Mouse (Mus musculus) urinary bladder, adult 18-20 months (tissue): Measurements from ENCODE around the gene Crbn.

Experiments
- DNase-seq, 2 experiments: peaks; one replicate each; pipeline ENCODE4 v3.0.0; 2022; ENCODE audit warnings: low spot score in 2 of 2, mixed read lengths in 2 of 2

The Crbn gene

GRCm38 (mm10) chr6:106765892-106766291, 34.0 kb downstream of the Crbn start:
- DNase-seq, result no peak

DNA sequence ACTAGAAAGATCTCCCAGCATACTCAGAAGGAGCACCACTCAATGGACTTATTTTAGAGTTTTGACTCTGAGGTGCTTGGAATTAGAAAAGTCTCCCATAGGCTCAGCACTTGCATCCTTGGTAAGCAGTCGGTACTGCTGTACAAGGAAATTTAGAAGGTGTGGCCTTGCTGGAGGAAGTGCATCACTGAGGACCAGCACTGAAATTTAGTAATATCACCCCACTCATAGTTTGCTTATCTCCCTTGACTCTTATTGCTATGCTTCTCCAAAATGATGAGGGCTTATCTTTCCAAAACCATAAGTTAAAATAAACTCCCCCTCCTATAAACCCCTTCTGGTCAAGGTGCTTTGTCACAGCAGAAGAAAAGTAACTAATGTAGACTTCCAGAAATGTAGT, 38.4 kb downstream of the Crbn start:
- DNase-seq, result no peak

DNA sequence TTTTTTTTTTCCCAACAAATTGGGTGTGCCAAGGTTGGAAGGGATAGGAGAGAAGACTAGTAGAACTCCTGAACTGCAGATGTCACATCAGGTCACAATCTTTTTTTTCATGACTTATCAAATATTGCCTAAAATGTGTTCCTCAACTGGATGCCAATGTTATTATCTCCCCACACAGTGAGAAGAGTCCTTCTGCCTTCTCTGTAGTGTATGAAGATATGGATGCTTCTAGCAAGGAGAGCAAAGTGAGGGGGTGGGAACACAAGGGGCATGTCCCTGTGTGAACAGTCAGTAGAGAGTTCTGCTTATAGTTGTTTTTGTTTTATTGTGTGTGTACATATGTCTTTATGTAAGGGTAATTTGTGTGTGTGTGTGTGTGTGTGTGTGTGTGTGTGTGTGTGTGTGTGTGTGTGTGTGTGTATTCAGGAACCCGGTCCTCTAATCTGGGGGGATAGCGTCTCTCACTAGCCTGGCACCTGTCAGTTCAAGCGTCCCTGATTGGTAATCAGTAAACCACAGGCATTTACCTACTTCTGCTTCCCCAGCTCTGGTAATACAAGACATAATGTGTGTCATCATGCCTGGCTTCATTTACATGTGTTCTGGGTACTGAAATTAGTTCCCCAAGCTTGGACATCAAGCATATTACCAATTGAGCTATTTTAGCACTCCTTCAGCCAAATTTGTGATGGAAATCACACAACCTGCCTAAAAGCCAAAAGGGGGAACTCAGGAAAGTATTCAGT, 39.2 kb downstream of the Crbn start:
- DNase-seq, result no peak

DNA sequence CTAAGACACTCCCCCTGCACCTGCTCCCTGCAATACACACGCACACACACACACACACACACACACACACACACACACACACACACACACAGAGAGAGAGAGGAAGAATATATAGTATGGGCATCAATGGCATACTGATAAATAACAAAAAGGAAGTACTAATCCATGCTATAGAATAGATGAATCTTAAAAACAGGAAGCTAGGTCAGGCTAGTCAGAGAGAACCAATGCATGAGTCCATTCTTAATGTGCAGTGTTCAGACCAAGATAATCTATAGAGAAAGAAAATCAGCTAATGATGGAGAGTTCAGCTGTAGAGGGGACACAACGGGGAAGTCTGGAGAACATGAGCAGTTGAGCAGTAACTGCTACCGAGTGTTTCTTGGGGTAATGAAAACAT, 41.6 kb downstream of the Crbn start:
- DNase-seq, result no peak

GRCm38 (mm10) chr6:106750291-106750690, 49.6 kb downstream of the Crbn start:
- no peak for DNase-seq

GRCm38 (mm10) chr6:106748887-106749388, 50.9 kb downstream of the Crbn start, which contains the start of gene Il5ra:
TSS of gene Il5ra (minus strand) at chr6:106749037.
- DNase-seq, result no peak

DNA sequence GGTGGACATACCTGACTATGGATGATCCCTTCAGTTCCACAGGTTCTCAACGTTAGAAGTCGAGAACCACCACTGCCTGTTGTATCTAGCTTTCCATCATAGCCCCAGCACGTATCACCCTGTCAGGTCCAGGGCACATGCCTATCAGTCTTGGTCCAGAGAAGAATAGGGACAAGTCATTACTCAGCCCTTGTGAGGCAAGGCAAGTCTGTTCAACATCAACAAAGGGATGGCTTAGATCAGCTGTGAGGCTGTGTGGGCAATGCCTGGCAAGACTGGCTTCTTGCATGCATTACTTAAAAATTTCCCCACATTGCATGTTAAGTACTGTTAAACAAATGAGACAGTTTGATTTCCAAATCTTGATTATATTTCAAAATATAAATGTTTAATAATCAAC, 52.1 kb downstream of the Crbn start:
- no peak for DNase-seq

DNA sequence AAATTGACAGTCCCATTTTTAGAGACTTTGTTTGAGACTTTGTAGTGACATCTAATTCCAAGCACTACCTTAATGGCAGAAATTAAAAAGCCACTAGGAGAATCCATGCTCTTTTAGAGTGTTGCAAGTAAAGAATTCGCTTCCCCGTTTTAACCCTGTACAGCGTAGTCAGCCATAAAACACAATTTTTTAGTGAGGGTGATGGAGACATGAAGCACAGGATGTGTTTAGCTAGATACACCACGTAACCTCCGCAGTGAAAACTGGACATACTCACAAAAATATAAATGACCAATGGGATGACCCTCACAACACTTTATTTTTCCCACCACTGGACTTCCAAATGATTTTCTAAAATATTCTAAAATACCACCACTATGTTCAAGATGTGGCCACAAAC, 52.6 kb downstream of the Crbn start:
- DNase-seq, result no peak

DNA sequence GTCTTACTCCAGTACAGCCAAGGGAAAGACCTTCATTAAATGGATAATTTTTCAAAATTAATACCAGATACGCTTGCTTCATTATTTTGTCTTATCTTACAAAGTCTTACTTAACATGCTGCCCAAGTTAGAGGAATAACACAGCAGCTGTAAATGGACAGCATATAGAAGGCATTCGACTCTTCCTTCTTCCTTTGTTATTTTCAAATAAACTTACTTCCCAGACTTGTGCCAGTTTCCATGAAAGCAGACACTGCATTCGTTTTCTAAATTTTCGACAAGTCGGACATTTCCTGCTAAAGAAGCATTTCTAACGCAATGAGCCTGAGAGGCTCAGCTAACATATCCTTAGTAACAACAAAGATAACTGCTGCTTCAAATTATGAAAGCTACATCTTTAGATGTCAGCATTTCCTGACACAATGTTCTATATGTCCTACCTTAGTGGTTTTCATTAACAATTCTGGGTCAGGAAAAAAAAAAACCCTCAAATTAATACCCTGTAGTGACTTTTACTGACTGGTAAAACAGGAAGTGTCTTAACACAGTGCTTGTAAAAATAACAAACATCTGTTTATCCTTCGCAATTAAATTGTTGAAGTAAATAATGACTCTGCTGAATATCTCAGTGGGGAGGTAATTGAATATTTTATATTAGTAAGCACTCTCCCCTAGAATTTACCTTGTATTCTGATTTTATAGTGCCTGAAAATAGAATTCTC, 54.0 kb downstream of the Crbn start:
- no peak for DNase-seq

- no peak for DNase-seq
Observed at GRCm38 (mm10) chr6:106743556-106744233, 56.2 kb downstream of the Crbn start.

GRCm38 (mm10) chr6:106740244-106740825, 59.5 kb downstream of the Crbn start:
- DNase-seq, result no peak

- no peak for DNase-seq
Observed at GRCm38 (mm10) chr6:106738229-106738628, 61.6 kb downstream of the Crbn start.

DNA sequence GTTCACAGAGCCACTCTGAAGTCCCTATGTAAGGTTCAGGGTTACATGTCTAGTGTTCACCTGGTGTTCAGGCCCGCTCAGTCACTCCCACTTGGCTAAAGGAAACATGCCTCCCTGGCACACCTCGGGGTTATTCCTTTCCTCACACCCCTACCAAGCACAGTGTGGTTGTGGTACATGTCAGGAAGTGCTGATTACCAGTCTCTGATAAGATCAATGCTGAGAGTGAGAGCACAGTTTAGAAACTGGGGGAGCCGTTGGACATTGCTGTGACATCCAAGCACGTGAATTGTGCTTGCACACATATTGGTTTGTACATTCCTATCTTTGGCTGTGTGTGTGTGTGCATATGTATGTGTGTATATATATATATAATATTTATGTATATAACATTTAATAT, 67.3 kb downstream of the Crbn start:
- DNase-seq, result no peak
